Mouse (Mus musculus): ENCODE measurements around the gene Ltb4r2. TPM values are rescaled to one million over a fixed set of nuclear protein-coding genes. Genes with fewer than 3 reads are reported as not detected.

The Ltb4r2 gene
- 1.7 and 1.8 TPM in 2 replicates for polyA plus RNA-seq (2012; rRNA removed)

GRCm38 (mm10) chr14:55761163-55761562 is at the start of gene Ltb4r2:
Gene Ltb4r2, plus strand, starts transcription at chr14:55761428.
- Histone ChIP-seq H3K4me1 (replicated peaks; ENCODE audit: control insufficient read depth, insufficient read depth, low read length) (no peaks in the 10 kb centered on the region; the same call in 1 of the 2 replicates), H3K36me3 (ENCODE audit: control insufficient read depth, insufficient read depth, low read length) (no peaks in the 10 kb centered on the region), H3K4me3 (ENCODE audit: control insufficient read depth, insufficient read depth, low read length) (peak within 1 kb of the TSS; percentile 44), H3K27me3 (ENCODE audit: control insufficient read depth, insufficient read depth, low read length) (peaks cover 14% of the 10 kb centered on the region; the same call in 1 of the 2 replicates), H3K27ac (ENCODE audit: control insufficient read depth, insufficient read depth, low read length) (no peak within 1 kb of the TSS)
- WGBS = 88% methylated on average over 6 of the region's 6 CpGs
- no peak for DNase-seq
- TF ChIP-seq POLR2A (IDR thresholded peaks at IDR 0.05; ENCODE audit: control insufficient read depth, extremely low read depth, insufficient read depth, low read length, poor library complexity) (no peak), CTCF (IDR thresholded peaks at IDR 0.05; ENCODE audit: borderline replicate concordance, control insufficient read depth, extremely low read depth, insufficient read depth, low read length, poor library complexity) (no peak)

GRCm38 (mm10) chr14:55711786-55712185 is 49.4 kb upstream of the Ltb4r2 start:
- WGBS = 88% methylated on average over 7 of the region's 7 CpGs
- TF ChIP-seq CTCF (IDR thresholded peaks at IDR 0.05; ENCODE audit: borderline replicate concordance, control insufficient read depth, extremely low read depth, insufficient read depth, low read length, poor library complexity) (no peak), POLR2A (IDR thresholded peaks at IDR 0.05; ENCODE audit: control insufficient read depth, extremely low read depth, insufficient read depth, low read length, poor library complexity) (no peak)
- 0 out of 2 replicates have a peak, but pooled peaks cover 5% of the 10 kb centered on the region for H3K4me1 ChIP-seq (replicated peaks; ENCODE audit: control insufficient read depth, insufficient read depth, low read length)

GRCm38 (mm10) chr14:55713007-55713728 is 48.1 kb upstream of the Ltb4r2 start:
- 28% methylated on average over 25 of the region's 25 CpGs for WGBS
- no peak overlapping the region for H3K27ac ChIP-seq (ENCODE audit: control insufficient read depth, insufficient read depth, low read length)
- H3K4me3 ChIP-seq (ENCODE audit: control insufficient read depth, insufficient read depth, low read length) = no peak overlapping the region

More at GRCm38 (mm10) chr14:55711786-55712185, 49.4 kb upstream of the Ltb4r2 start:
- no peak overlapping the region for H3K27ac ChIP-seq (ENCODE audit: control insufficient read depth, insufficient read depth, low read length)
- H3K27me3 ChIP-seq (ENCODE audit: control insufficient read depth, insufficient read depth, low read length) = no peaks in the 10 kb centered on the region
- no peaks in the 10 kb centered on the region for H3K36me3 ChIP-seq (ENCODE audit: control insufficient read depth, insufficient read depth, low read length)
- no peak for DNase-seq
- no peak overlapping the region for H3K4me3 ChIP-seq (ENCODE audit: control insufficient read depth, insufficient read depth, low read length)

GRCm38 (mm10) chr14:55713729-55714122 is 47.5 kb upstream of the Ltb4r2 start, which contains the start of gene Tgm1:
Gene Tgm1, minus strand, starts transcription at chr14:55713926.
- Histone ChIP-seq H3K36me3 (ENCODE audit: control insufficient read depth, insufficient read depth, low read length) (0 out of 2 replicates have a peak, but pooled peaks cover 3% of the 10 kb centered on the region), H3K4me1 (replicated peaks; ENCODE audit: control insufficient read depth, insufficient read depth, low read length) (0 out of 2 replicates have a peak, but pooled peaks cover 5% of the 10 kb centered on the region), H3K27me3 (ENCODE audit: control insufficient read depth, insufficient read depth, low read length) (no peaks in the 10 kb centered on the region), H3K27ac (ENCODE audit: control insufficient read depth, insufficient read depth, low read length) (no peak within 1 kb of the TSS), H3K4me3 (ENCODE audit: control insufficient read depth, insufficient read depth, low read length) (no peak within 1 kb of the TSS)
- 41% methylated on average over 4 of the region's 4 CpGs for WGBS
- DNase-seq = no peak
- no peak for TF ChIP-seq POLR2A (IDR thresholded peaks at IDR 0.05; ENCODE audit: control insufficient read depth, extremely low read depth, insufficient read depth, low read length, poor library complexity)
- TF ChIP-seq CTCF (IDR thresholded peaks at IDR 0.05; ENCODE audit: borderline replicate concordance, control insufficient read depth, extremely low read depth, insufficient read depth, low read length, poor library complexity) = no peak

More at GRCm38 (mm10) chr14:55713007-55713728, 48.1 kb upstream of the Ltb4r2 start:
- Histone ChIP-seq H3K36me3 (ENCODE audit: control insufficient read depth, insufficient read depth, low read length) (0 out of 2 replicates have a peak, but pooled peaks cover 3% of the 10 kb centered on the region), H3K27me3 (ENCODE audit: control insufficient read depth, insufficient read depth, low read length) (no peaks in the 10 kb centered on the region), H3K4me1 (replicated peaks; ENCODE audit: control insufficient read depth, insufficient read depth, low read length) (0 out of 2 replicates have a peak, but pooled peaks cover 5% of the 10 kb centered on the region)
- no peak for TF ChIP-seq CTCF (IDR thresholded peaks at IDR 0.05; ENCODE audit: borderline replicate concordance, control insufficient read depth, extremely low read depth, insufficient read depth, low read length, poor library complexity)
- TF ChIP-seq POLR2A (IDR thresholded peaks at IDR 0.05; ENCODE audit: control insufficient read depth, extremely low read depth, insufficient read depth, low read length, poor library complexity) = no peak
- no peak for DNase-seq

- Histone ChIP-seq H3K36me3 (ENCODE audit: control insufficient read depth, insufficient read depth, low read length) (0 out of 2 replicates have a peak, but pooled peaks cover 3% of the 10 kb centered on the region), H3K27ac (ENCODE audit: control insufficient read depth, insufficient read depth, low read length) (no peak overlapping the region), H3K4me1 (replicated peaks; ENCODE audit: control insufficient read depth, insufficient read depth, low read length) (0 out of 2 replicates have a peak, but pooled peaks cover 5% of the 10 kb centered on the region), H3K27me3 (ENCODE audit: control insufficient read depth, insufficient read depth, low read length) (no peaks in the 10 kb centered on the region), H3K4me3 (ENCODE audit: control insufficient read depth, insufficient read depth, low read length) (no peak overlapping the region)
- no peak for DNase-seq
- 45% methylated on average over 6 of the region's 6 CpGs for WGBS
- no peak for TF ChIP-seq POLR2A (IDR thresholded peaks at IDR 0.05; ENCODE audit: control insufficient read depth, extremely low read depth, insufficient read depth, low read length, poor library complexity)
- no peak for TF ChIP-seq CTCF (IDR thresholded peaks at IDR 0.05; ENCODE audit: borderline replicate concordance, control insufficient read depth, extremely low read depth, insufficient read depth, low read length, poor library complexity)
These were observed 46.3 kb upstream of the Ltb4r2 start for GRCm38 (mm10) chr14:55714893-55715292.

- Histone ChIP-seq H3K36me3 (ENCODE audit: control insufficient read depth, insufficient read depth, low read length) (0 out of 2 replicates have a peak, but pooled peaks cover 3% of the 10 kb centered on the region), H3K27ac (ENCODE audit: control insufficient read depth, insufficient read depth, low read length) (no peak overlapping the region), H3K27me3 (ENCODE audit: control insufficient read depth, insufficient read depth, low read length) (no peaks in the 10 kb centered on the region), H3K4me3 (ENCODE audit: control insufficient read depth, insufficient read depth, low read length) (no peak overlapping the region), H3K4me1 (replicated peaks; ENCODE audit: control insufficient read depth, insufficient read depth, low read length) (0 out of 2 replicates have a peak, but pooled peaks cover 5% of the 10 kb centered on the region)
- TF ChIP-seq CTCF (IDR thresholded peaks at IDR 0.05; ENCODE audit: borderline replicate concordance, control insufficient read depth, extremely low read depth, insufficient read depth, low read length, poor library complexity) (no peak), POLR2A (IDR thresholded peaks at IDR 0.05; ENCODE audit: control insufficient read depth, extremely low read depth, insufficient read depth, low read length, poor library complexity) (no peak)
- DNase-seq = no peak
- WGBS = 99% methylated on average over 6 of the region's 6 CpGs
These were observed 45.0 kb upstream of the Ltb4r2 start for GRCm38 (mm10) chr14:55716271-55716670.
